Mouse (Mus musculus) cerebellum, postnatal 25 days (tissue): ENCODE measurements around the gene Prrt2.

Experiments
- DNase-seq, 2 experiments: peaks; one replicate each; pipeline ENCODE4 v3.0.0; 2021; ENCODE audit warnings: mixed read lengths in 2 of 2

Gene Prrt2

GRCm38 (mm10) chr7:127020031-127020430 lies 980 bp downstream of the Prrt2 start:
- DNase-seq, result peak; percentile 59

- peak; percentile 47 to 53 for DNase-seq
Observed at GRCm38 (mm10) chr7:127019306-127019960, 1.6 kb downstream of the Prrt2 start.

- peak; percentile 49 to 52 for DNase-seq
Observed at GRCm38 (mm10) chr7:127018416-127019305, 2.4 kb downstream of the Prrt2 start.

GRCm38 (mm10) chr7:127017950-127018345 lies 3.1 kb downstream of the Prrt2 start:
- DNase-seq, result peak; percentile 32 to 34

GRCm38 (mm10) chr7:127016971-127017949 lies 3.8 kb downstream of the Prrt2 start, which contains the start of gene Pagr1a:
Pagr1a (minus strand) TSS chr7:127017352.
- peak; percentile 97 to 98 for DNase-seq

- DNase-seq, result peak; percentile 78 to 80
Observed at GRCm38 (mm10) chr7:127016486-127016938, 4.5 kb downstream of the Prrt2 start.

GRCm38 (mm10) chr7:127016481-127016485 lies 4.7 kb downstream of the Prrt2 start, which contains the start of gene Pagr1b:
Pagr1b (minus strand) TSS chr7:127016484.
- no peak for DNase-seq

- peak in 1 of 2 experiments; percentile 74 for DNase-seq
Observed at GRCm38 (mm10) chr7:127016081-127016480, 4.9 kb downstream of the Prrt2 start.

- DNase-seq, result peak; percentile 32 to 42
Observed at GRCm38 (mm10) chr7:127014993-127015392, 6.0 kb downstream of the Prrt2 start.

- peak; percentile 66 to 74 for DNase-seq
Observed at GRCm38 (mm10) chr7:127014320-127014719, 6.7 kb downstream of the Prrt2 start, which contains the start of gene Mvp. Mvp (minus strand) TSS chr7:127014621.

GRCm38 (mm10) chr7:127013385-127013784 lies 7.6 kb downstream of the Prrt2 start:
- DNase-seq, result peak in 1 of 2 experiments; percentile 32

GRCm38 (mm10) chr7:127012845-127013244 lies 8.2 kb downstream of the Prrt2 start:
- peak in 1 of 2 experiments; percentile 44 for DNase-seq

- DNase-seq, result peak; percentile 38 to 49
Observed at GRCm38 (mm10) chr7:127012374-127012773, 8.6 kb downstream of the Prrt2 start.

GRCm38 (mm10) chr7:127011717-127012116 lies 9.3 kb downstream of the Prrt2 start:
- peak in 1 of 2 experiments; percentile 45 for DNase-seq

GRCm38 (mm10) chr7:127011051-127011450 lies 10.0 kb downstream of the Prrt2 start:
- no peak for DNase-seq

GRCm38 (mm10) chr7:127009307-127010085 lies 11.5 kb downstream of the Prrt2 start:
- DNase-seq, result peak; percentile 75 to 78

GRCm38 (mm10) chr7:127008239-127009019 lies 12.6 kb downstream of the Prrt2 start:
- DNase-seq, result peak; percentile 97 to 98

GRCm38 (mm10) chr7:127007313-127008024 lies 13.5 kb downstream of the Prrt2 start:
- DNase-seq, result peak; percentile 46 to 53

GRCm38 (mm10) chr7:127004122-127004875 lies 16.7 kb downstream of the Prrt2 start:
- DNase-seq, result no peak

- no peak for DNase-seq
Observed at GRCm38 (mm10) chr7:127003620-127004019, 17.4 kb downstream of the Prrt2 start.
